Mouse (Mus musculus): Measurements from ENCODE around the gene Stap1.

- no peak for TF ChIP-seq CTCF (IDR thresholded peaks at IDR 0.05; ENCODE audit: extremely low read depth, insufficient read depth, low read length)
- no peak for TF ChIP-seq POLR2A (IDR thresholded peaks at IDR 0.05; ENCODE audit: extremely low read depth, insufficient read depth, low read length)
These were observed 41.7 kb upstream of the Stap1 start for GRCm38 (mm10) chr5:86029820-86030219.
